Mouse (Mus musculus) heart, postnatal 4 days (tissue): ENCODE results near the gene Mrc1. TPM values are rescaled to one million over a fixed set of nuclear protein-coding genes. Genes with fewer than 3 reads are reported as not detected.

Experiments
- DNase-seq: peaks from one replicate; pipeline ENCODE4 v3.0.0; 2021
- microRNA-seq, 2 experiments: library from miRNA; unstranded; fragments of <30 nt; microRNA quantifications; one replicate each; pipeline ENCODE4 v1.2.0; 2021 to 2022
- total RNA-seq, 2 experiments: library from RNA; stranded (reverse); gene quantifications; 2 replicates each; pipeline ENCODE4 v1.2.3; 2021

Gene Mrc1
- total RNA-seq, 2 experiments from 2014 or later, result 9.0 to 11.1 TPM

GRCm38 (mm10) chr2:14244668-14245067 lies 15.5 kb downstream of the Mrc1 start:
- no peak for DNase-seq

- DNase-seq, result no peak
These were observed 20.8 kb downstream of the Mrc1 start for GRCm38 (mm10) chr2:14249839-14250564.

GRCm38 (mm10) chr2:14251938-14252337 lies 22.7 kb downstream of the Mrc1 start:
- DNase-seq, result no peak

GRCm38 (mm10) chr2:14258345-14258850 lies 29.2 kb downstream of the Mrc1 start:
- DNase-seq, result no peak

DNA sequence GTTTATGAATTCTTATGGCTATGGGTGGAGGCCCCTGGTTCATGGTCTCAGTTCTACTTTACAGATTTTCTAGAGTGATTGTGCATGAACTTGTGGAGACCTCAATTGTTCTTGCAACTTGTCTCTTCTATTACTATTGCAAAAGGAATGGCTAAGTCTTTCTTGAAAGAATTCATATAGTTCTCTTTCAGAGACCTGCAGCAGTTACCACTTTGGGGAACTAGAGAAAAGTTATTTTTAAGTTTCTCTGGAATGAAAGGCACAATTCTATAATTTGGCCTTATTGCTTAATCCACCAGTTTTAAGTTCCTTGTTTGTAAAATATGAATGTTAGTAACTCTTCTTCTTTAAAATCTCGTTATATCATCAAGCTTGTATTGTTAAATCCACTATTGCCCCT lies 32.9 kb downstream of the Mrc1 start:
- no peak for DNase-seq

DNA sequence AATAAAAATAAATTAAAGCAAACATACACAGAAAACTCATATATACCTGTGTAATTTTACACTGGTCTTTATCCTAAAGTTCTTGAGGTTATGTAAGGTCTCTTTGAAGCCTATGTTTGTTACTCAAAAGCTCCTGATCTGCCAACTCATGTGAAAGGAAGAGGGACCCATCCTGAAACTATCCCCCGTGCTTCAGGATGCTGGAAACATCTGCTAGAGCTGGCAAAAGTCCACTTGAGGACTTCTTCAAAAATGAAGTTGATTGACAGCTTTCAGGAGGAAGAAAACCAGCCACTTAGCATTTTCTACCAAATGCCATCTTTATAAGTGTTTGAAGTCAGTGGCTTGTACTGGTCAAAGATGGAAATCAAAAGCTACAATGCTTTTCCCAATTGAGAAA lies 40.0 kb downstream of the Mrc1 start:
- DNase-seq, result no peak

DNA sequence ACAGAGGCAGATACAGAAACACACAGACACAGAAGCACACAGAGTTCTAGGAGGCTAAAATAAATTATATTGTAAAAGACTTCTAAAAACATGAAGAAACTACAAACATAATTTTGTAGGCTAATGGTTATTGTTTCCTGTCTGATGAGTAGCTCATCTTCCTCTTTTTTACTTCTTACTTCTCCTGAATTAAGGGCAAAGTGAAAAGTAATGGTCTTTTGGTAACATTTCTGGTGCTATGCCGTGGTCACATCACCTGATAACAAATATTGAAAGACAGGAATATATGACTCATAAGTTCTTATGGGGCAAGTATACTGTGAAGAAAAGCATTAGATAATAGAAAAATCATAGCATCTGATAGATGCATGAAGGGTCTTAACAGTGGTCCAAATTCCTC lies 42.9 kb downstream of the Mrc1 start:
- DNase-seq, result no peak

DNA sequence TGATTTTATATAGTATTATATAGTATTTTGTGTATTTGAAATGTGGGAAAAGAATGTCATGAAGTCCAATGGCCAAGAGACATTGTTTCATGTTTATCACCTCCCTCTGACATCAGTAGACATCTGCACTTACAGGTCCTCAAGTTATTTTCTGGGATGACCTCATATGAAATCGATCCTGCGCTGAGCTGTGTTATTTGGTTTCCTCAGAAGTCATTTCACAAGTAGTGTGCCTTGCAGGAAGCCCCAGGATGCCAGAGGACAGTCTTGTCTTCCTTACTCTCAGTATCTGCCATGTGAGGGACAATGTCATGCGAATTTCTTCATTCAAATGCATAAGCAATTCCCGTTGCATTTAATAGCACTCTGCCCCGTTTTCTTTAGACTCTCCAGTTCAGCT lies 46.6 kb downstream of the Mrc1 start:
- no peak for DNase-seq

GRCm38 (mm10) chr2:14279256-14279655 lies 50.1 kb downstream of the Mrc1 start:
- DNase-seq, result no peak

DNA sequence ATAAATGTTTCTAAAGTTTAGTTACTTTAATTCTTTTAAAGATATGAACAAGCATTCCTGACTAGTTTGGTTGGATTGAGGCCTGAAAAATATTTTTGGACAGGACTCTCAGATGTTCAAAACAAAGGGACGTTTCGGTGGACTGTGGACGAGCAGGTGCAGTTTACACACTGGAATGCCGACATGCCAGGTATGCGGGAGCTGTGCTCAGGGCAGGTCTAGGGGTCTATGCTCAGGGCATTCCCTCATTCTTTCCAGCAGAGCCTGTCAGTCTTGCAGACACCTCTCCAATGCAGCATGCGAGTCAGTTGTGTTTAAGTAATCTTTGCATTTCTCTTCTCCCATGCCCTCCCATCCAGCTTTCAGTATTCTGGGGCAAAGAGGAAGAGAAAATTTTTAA lies 50.6 kb downstream of the Mrc1 start:
- DNase-seq, result no peak

GRCm38 (mm10) chr2:14295334-14295733 lies 66.1 kb downstream of the Mrc1 start:
- peak; percentile 96 for DNase-seq

- DNase-seq, result no peak
These were observed 83.6 kb downstream of the Mrc1 start for GRCm38 (mm10) chr2:14312505-14313380.

GRCm38 (mm10) chr2:14315113-14315512 lies 85.9 kb downstream of the Mrc1 start:
- no peak for DNase-seq

GRCm38 (mm10) chr2:14341652-14342308 lies 112.6 kb downstream of the Mrc1 start:
- DNase-seq, result peak; percentile 83

DNA sequence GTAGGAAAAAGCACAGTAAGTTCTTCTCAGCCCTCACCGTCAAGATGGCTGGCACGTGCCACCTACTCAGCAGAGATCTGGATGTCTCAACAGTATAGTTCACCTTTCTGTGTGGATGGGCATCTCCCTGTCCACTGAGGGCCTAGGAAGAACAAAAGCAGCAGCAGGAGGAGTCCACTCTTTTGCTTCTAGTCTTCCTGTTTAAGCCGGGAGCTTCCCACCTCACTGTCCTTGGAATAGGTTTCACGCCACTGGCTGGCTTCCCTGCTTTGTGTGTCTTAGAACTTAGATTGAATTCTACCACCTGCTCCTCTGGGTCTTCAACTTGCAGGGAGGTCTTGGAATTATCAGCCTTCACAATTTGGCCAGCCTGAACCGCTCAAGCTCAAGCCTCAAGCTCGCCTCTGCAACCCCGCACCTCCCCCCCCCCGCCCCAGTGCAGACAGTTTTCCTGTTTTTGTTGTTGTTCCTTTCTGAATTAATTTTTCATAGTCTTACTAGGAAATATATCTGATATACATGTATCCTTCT lies 113.2 kb downstream of the Mrc1 start:
- DNase-seq, result peak; percentile 12

Small RNA genes within 50 kb of the gene (microRNA-seq; reads per million reads assigned to microRNA genes)
- 5.7 to 6.9 reads per million in 2 experiments for gene Mir511

Other genes starting within 250 kb of the Mrc1 start
- gene Hacd1, start 173.3 kb upstream of the Mrc1 start, total RNA-seq, result 100 to 1,000 TPM; 208 to 229 TPM
- 10 to 100 TPM; 42.9 to 45.6 TPM for gene Stam, start 155.3 kb upstream of the Mrc1 start, total RNA-seq
- under 1 TPM; 0.21 to 0.25 TPM for gene Tmem236, start 54.9 kb upstream of the Mrc1 start, total RNA-seq
- gene Slc39a12, start 158.9 kb downstream of the Mrc1 start, total RNA-seq, result not detected